Mouse (Mus musculus) embryonic fibroblast, embryonic 13.5 days (primary cell): ENCODE measurements around the gene Mrpl4.

Experiments used
- CTCF ChIP-seq: IDR thresholded peaks from 2 replicates; pipeline ENCODE4 v1.5.1; 2011; ENCODE audit warnings: mild to moderate bottlenecking, control low read depth, low read length, moderate library complexity, borderline replicate concordance; ENCODE audit not compliant: insufficient read depth
- POLR2A ChIP-seq: IDR thresholded peaks from 2 replicates; pipeline ENCODE4 v1.6.1; 2011; ENCODE audit warnings: low read depth, mild to moderate bottlenecking, control low read depth, low read length, moderate library complexity

GRCm38 (mm10) chr9:20976961-20977689 is 25.4 kb upstream of the Mrpl4 start:
- no peak for TF ChIP-seq CTCF
- no peak for TF ChIP-seq POLR2A
